Mouse (Mus musculus): ENCODE data around the gene Zfp114. TPM values are rescaled to one million over a fixed set of nuclear protein-coding genes. Genes with fewer than 3 reads are reported as not detected.

Zfp114 gene
- 6.1 and 7.4 TPM in 2 replicates for polyA plus RNA-seq (2016; fragmentation: Nextera tagmentation; extraction: Ambion mirVana)

DNA sequence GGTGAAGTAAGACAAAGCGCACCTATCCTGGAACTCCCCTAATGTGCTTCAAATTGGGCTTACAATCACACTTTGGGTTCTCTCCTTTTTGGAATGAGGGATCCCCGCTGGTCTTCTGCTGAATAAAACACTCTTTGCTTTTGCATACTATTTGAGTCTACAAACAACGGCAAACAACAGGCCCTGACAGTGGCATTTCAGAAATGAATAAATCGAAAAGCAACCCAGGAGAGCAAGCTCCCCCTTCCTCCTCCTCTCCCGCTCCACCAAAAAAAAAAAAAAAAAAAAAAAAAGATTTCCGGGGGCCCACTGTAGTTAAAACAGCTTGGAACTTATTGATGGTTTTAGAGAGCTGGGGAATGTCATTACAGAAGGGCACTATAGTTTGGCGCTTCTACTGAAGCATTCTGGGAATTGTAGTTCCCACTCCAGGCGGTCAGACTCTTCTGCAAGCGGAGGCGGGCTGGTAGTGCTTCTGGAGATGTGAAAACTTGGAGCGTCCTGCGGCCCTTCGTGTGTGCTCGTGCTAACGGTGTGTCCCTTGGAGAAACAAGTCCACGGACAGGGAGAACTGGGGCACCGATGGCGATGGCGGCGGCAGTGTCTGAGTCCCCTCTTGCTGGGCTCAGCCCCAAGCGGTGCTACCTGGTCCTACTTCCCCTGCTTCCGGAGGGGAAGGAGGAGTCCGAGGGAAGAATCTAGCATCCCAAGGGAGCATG lies at the start of gene Zfp114:
TSS of gene Zfp114 (plus strand) at position 443 of the 719 bp plus-strand sequence.
- WGBS = 15% methylated on average over 23 of the region's 23 CpGs

DNA sequence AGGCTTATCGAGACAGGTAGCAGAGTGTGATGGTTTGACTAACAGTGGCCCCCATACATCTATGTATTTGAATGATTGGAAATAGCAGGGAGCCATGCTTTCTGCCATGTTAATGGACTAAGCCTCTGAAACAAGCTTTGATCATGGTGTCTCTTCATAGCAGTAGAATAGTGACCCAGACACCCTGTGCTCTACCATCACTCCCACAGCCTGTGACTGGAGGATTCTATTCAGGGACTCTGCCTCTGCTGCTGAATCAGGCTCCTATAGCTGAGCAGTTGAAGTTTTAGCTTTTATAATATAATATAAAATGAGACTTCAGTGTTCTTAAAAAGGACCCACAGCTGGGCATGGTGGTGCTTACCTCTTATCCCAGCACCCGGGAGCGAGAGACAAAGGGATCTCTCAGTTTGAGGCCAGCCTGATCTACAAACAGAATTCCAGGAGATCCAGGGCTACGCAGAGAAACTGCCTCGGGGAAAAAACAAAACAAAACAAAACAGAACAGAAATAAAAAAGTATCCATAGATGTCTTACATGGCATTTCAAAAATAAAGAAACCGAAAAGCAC lies 41.4 kb upstream of the Zfp114 start:
- H3K36me3 ChIP-seq = peaks cover 24% of the 10 kb centered on the region
- no peaks in the 10 kb centered on the region for H3K9me3 ChIP-seq
- H3K4me2 ChIP-seq (replicated peaks) = peak overlapping the region; percentile 75
- peaks cover 11% of the 10 kb centered on the region for H3K4me1 ChIP-seq
- ATAC-seq (ENCODE audit: low FRiP score, low read depth) = peak; percentile 70
- H3K4me3 ChIP-seq = peak overlapping the region; percentile 75
- 17% methylated on average over 6 of the region's 6 CpGs for WGBS
- H3K27me3 ChIP-seq = no peaks in the 10 kb centered on the region
- H3K27ac ChIP-seq (replicated peaks) = 0 out of 2 replicates have a peak overlapping the region, but pooled peaks have one; percentile 25
- peak overlapping the region; percentile 81 for H3K9ac ChIP-seq (replicated peaks)

More for the DNA sequence above, at the start of gene Zfp114:
- Histone ChIP-seq H3K27me3 (no peaks in the 10 kb centered on the region), H3K36me3 (no peaks in the 10 kb centered on the region), H3K27ac (replicated peaks) (no peak within 1 kb of the TSS), H3K9me3 (no peaks in the 10 kb centered on the region), H3K4me3 (peak within 1 kb of the TSS; percentile 58), H3K4me2 (replicated peaks) (peak within 1 kb of the TSS; percentile 57), H3K4me1 (no peaks in the 10 kb centered on the region), H3K9ac (replicated peaks) (peak within 1 kb of the TSS; percentile 64)
- peak; percentile 91 for ATAC-seq (ENCODE audit: low FRiP score, low read depth)

DNA sequence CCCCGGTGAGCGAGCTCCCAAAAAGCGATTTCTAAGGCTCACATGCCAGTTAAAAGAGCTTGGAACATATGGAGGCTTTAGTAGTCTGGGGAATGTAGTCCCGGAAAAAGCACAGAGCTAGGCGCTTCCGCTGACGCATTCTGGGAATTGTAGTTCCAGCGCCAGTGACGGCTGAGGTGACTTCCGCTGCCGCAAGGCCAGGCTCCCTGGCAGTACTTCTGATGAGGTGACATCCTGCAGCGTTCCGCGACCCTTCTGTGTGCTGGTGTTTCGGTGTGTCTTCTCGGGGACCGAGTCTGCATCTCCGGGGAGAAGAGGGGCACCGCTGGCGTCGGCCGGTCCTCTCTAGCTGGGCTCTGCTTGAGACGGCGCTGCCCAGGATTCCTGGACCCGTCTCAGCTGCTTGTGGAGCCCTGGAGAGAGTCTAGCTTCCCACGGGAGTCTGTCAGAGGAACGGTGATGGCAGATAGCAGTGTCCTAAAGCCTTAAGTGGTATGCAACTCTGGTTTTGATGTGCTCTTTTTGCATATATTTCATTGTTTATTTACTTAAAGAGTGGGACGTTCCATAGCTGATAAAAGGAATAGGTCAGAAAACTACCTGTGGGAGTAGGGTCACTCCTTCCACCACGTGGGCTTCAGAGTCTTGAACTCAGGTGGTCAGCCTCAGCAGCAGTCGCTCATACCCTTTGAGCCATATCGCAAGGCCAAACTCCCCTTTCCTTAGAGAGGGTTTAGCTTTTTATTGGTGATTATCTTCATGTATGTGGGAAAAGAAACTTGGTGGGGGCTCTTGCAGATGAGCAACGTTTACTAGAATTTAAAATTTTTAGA lies 40.6 kb upstream of the Zfp114 start, which contains the start of gene Zfp235:
TSS of gene Zfp235 (plus strand) at position 174 of the 833 bp plus-strand sequence.
- peak within 1 kb of the TSS; percentile 75 for H3K4me2 ChIP-seq (replicated peaks)
- 4% methylated on average over 32 of the region's 32 CpGs for WGBS
- ATAC-seq (ENCODE audit: low FRiP score, low read depth) = peak; percentile 96
- H3K36me3 ChIP-seq = peaks cover 31% of the 10 kb centered on the region
- H3K27me3 ChIP-seq = no peaks in the 10 kb centered on the region
- H3K9me3 ChIP-seq = no peaks in the 10 kb centered on the region
- peaks cover 11% of the 10 kb centered on the region for H3K4me1 ChIP-seq
- H3K4me3 ChIP-seq = peak within 1 kb of the TSS; percentile 75
- H3K9ac ChIP-seq (replicated peaks) = peak within 1 kb of the TSS; percentile 81
- H3K27ac ChIP-seq (replicated peaks) = 0 out of 2 replicates have a peak within 1 kb of the TSS, but pooled peaks have one; percentile 25

GRCm38 (mm10) chr7:24142566-24142965 lies 32.3 kb upstream of the Zfp114 start:
- peaks cover 49% of the 10 kb centered on the region for H3K36me3 ChIP-seq
- WGBS = 92% methylated on average over 6 of the region's 6 CpGs
- no peaks in the 10 kb centered on the region for H3K27me3 ChIP-seq
- no peak overlapping the region for H3K27ac ChIP-seq (replicated peaks)
- H3K4me1 ChIP-seq = no peaks in the 10 kb centered on the region
- H3K4me3 ChIP-seq = no peak overlapping the region
- H3K4me2 ChIP-seq (replicated peaks) = no peak overlapping the region
- H3K9ac ChIP-seq (replicated peaks) = no peak overlapping the region
- ATAC-seq (ENCODE audit: low FRiP score, low read depth) = no peak
- H3K9me3 ChIP-seq = no peaks in the 10 kb centered on the region

GRCm38 (mm10) chr7:24153272-24153671 lies 21.6 kb upstream of the Zfp114 start:
- WGBS = 7% methylated on average over 1 of the region's 1 CpGs
- Histone ChIP-seq H3K4me2 (replicated peaks) (no peak overlapping the region), H3K27ac (replicated peaks) (no peak overlapping the region), H3K9me3 (peaks cover 4% of the 10 kb centered on the region; the same call in 1 of the 2 replicates), H3K4me3 (no peak overlapping the region), H3K4me1 (no peaks in the 10 kb centered on the region), H3K27me3 (no peaks in the 10 kb centered on the region), H3K9ac (replicated peaks) (no peak overlapping the region), H3K36me3 (no peaks in the 10 kb centered on the region)
- no peak for ATAC-seq (ENCODE audit: low FRiP score, low read depth)

GRCm38 (mm10) chr7:24172191-24172590 lies 2.7 kb upstream of the Zfp114 start:
- WGBS = 70% methylated on average over 4 of the region's 4 CpGs
- H3K4me3 ChIP-seq = no peak overlapping the region
- H3K9me3 ChIP-seq = no peaks in the 10 kb centered on the region
- H3K27me3 ChIP-seq = no peaks in the 10 kb centered on the region
- no peaks in the 10 kb centered on the region for H3K36me3 ChIP-seq
- no peaks in the 10 kb centered on the region for H3K4me1 ChIP-seq
- no peak overlapping the region for H3K9ac ChIP-seq (replicated peaks)
- H3K27ac ChIP-seq (replicated peaks) = no peak overlapping the region
- H3K4me2 ChIP-seq (replicated peaks) = no peak overlapping the region
- ATAC-seq (ENCODE audit: low FRiP score, low read depth) = no peak

- Histone ChIP-seq H3K4me1 (no peaks in the 10 kb centered on the region), H3K4me3 (peak overlapping the region; percentile 58), H3K9ac (replicated peaks) (peak overlapping the region; percentile 64), H3K27me3 (no peaks in the 10 kb centered on the region), H3K4me2 (replicated peaks) (peak overlapping the region; percentile 57), H3K27ac (replicated peaks) (no peak overlapping the region), H3K36me3 (no peaks in the 10 kb centered on the region), H3K9me3 (no peaks in the 10 kb centered on the region)
- ATAC-seq (ENCODE audit: low FRiP score, low read depth) = no peak; the same call in 1 of the 2 replicates
- 62% methylated on average over 6 of the region's 6 CpGs for WGBS
Observed at GRCm38 (mm10) chr7:24175337-24175711, 464 bp downstream of the Zfp114 start.

DNA sequence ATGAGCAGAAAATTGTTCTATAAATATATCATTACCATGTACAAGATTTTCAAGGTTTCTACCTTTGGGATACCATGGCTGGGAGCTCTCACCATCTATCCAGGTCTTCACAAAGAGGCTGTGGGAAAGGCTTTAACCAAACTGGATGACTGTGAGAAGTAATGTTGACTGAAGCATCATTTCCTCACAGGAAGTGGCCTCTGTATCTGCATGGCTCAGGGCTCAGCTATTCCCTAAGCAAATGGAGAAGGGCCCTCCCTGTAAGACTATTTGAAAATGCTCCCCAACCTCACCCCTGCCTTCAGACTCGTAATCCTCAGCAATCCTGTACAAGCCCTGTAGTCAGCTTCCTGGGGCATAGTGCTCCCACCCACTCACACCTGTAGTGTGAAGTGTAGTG lies 12.8 kb downstream of the Zfp114 start:
- 67% methylated on average over 1 of the region's 1 CpGs for WGBS
- Histone ChIP-seq H3K9me3 (no peaks in the 10 kb centered on the region), H3K27ac (replicated peaks) (no peak overlapping the region), H3K9ac (replicated peaks) (no peak overlapping the region), H3K4me1 (no peaks in the 10 kb centered on the region), H3K27me3 (no peaks in the 10 kb centered on the region), H3K36me3 (no peaks in the 10 kb centered on the region), H3K4me2 (replicated peaks) (no peak overlapping the region), H3K4me3 (no peak overlapping the region)
- ATAC-seq (ENCODE audit: low FRiP score, low read depth) = no peak

GRCm38 (mm10) chr7:24188901-24189570 lies 14.2 kb downstream of the Zfp114 start:
- no peaks in the 10 kb centered on the region for H3K4me1 ChIP-seq
- peaks cover 10% of the 10 kb centered on the region for H3K36me3 ChIP-seq
- H3K4me3 ChIP-seq = no peak overlapping the region
- no peak overlapping the region for H3K4me2 ChIP-seq (replicated peaks)
- WGBS = 66% methylated on average over 4 of the region's 4 CpGs
- no peak overlapping the region for H3K9ac ChIP-seq (replicated peaks)
- H3K27ac ChIP-seq (replicated peaks) = no peak overlapping the region
- no peaks in the 10 kb centered on the region for H3K27me3 ChIP-seq
- no peaks in the 10 kb centered on the region for H3K9me3 ChIP-seq
- ATAC-seq (ENCODE audit: low FRiP score, low read depth) = no peak

- no peak overlapping the region for H3K4me3 ChIP-seq
- H3K27me3 ChIP-seq = no peaks in the 10 kb centered on the region
- peaks cover 2% of the 10 kb centered on the region; the same call in 1 of the 2 replicates for H3K9me3 ChIP-seq
- no peak overlapping the region for H3K4me2 ChIP-seq (replicated peaks)
- no peak overlapping the region for H3K27ac ChIP-seq (replicated peaks)
- H3K9ac ChIP-seq (replicated peaks) = no peak overlapping the region
- 86% methylated on average over 5 of the region's 5 CpGs for WGBS
- H3K36me3 ChIP-seq = peaks cover 15% of the 10 kb centered on the region
- ATAC-seq (ENCODE audit: low FRiP score, low read depth) = no peak
- H3K4me1 ChIP-seq = no peaks in the 10 kb centered on the region
Observed at GRCm38 (mm10) chr7:24189571-24189944, 14.7 kb downstream of the Zfp114 start.

GRCm38 (mm10) chr7:24191361-24191760 lies 16.5 kb downstream of the Zfp114 start:
- ATAC-seq (ENCODE audit: low FRiP score, low read depth) = no peak
- H3K27ac ChIP-seq (replicated peaks) = no peak overlapping the region
- H3K27me3 ChIP-seq = no peaks in the 10 kb centered on the region
- 92% methylated on average over 2 of the region's 2 CpGs for WGBS
- H3K4me1 ChIP-seq = no peaks in the 10 kb centered on the region
- no peak overlapping the region for H3K4me2 ChIP-seq (replicated peaks)
- H3K9ac ChIP-seq (replicated peaks) = no peak overlapping the region
- H3K9me3 ChIP-seq = peaks cover 4% of the 10 kb centered on the region; the same call in 1 of the 2 replicates
- peaks cover 21% of the 10 kb centered on the region for H3K36me3 ChIP-seq
- H3K4me3 ChIP-seq = no peak overlapping the region

Measured in midbrain, embryonic 12.5 days (tissue).